Mouse (Mus musculus): ENCODE measurements around the gene Dvl1. TPM values are rescaled to one million over a fixed set of nuclear protein-coding genes. Genes with fewer than 3 reads are reported as not detected.

Dvl1 gene
- total and polyA plus RNA-seq, 2 experiments from 2014 or later: 17.5 to 141 TPM

GRCm38 (mm10) chr4:155837404-155838010 is 9.7 kb upstream of the Dvl1 start:
- 72% methylated on average over 11 of the region's 11 CpGs for WGBS
- no peak for ATAC-seq (ENCODE audit: low FRiP score)
- DNase-seq (ENCODE audit: low spot score): no peak
- TF ChIP-seq CTCF (IDR thresholded peaks at IDR 0.05): no peak
- no peak overlapping the region for H3K9ac ChIP-seq (replicated peaks; ENCODE audit: low read length, poor library complexity, severe bottlenecking)
- peaks cover 7% of the 10 kb centered on the region for H3K27me3 ChIP-seq (ENCODE audit: insufficient read depth, low read length)
- peaks cover 10% of the 10 kb centered on the region; the same call in 1 of the 2 replicates for H3K36me3 ChIP-seq (ENCODE audit: insufficient read depth, low read length)
- no peaks in the 10 kb centered on the region; the same call in 1 of the 2 replicates for H3K4me1 ChIP-seq (ENCODE audit: insufficient read depth, low read length)
- H3K9me3 ChIP-seq (ENCODE audit: low read length): no peaks in the 10 kb centered on the region
- no peak overlapping the region for H3K4me3 ChIP-seq (ENCODE audit: low read depth, low read length)
- H3K27ac ChIP-seq (ENCODE audit: low read depth, low read length): no peak overlapping the region
- H3K4me2 ChIP-seq (ENCODE audit: low read depth, low read length, poor library complexity, severe bottlenecking): no peak overlapping the region

- H3K4me2 ChIP-seq (ENCODE audit: low read depth, low read length, poor library complexity, severe bottlenecking): no peak overlapping the region
- H3K27ac ChIP-seq (ENCODE audit: low read depth, low read length): peak overlapping the region; percentile 43; the same call in 1 of the 2 replicates
- H3K36me3 ChIP-seq (ENCODE audit: insufficient read depth, low read length): peaks cover 7% of the 10 kb centered on the region; the same call in 1 of the 2 replicates
- no peak overlapping the region for H3K9ac ChIP-seq (replicated peaks; ENCODE audit: low read length, poor library complexity, severe bottlenecking)
- H3K4me3 ChIP-seq (ENCODE audit: low read depth, low read length): no peak overlapping the region
- ATAC-seq (ENCODE audit: low FRiP score) (no peak), DNase-seq (ENCODE audit: low spot score) (no peak)
- H3K9me3 ChIP-seq (ENCODE audit: low read length): no peaks in the 10 kb centered on the region
- H3K27me3 ChIP-seq (ENCODE audit: insufficient read depth, low read length): peaks cover 7% of the 10 kb centered on the region
- no peak for TF ChIP-seq CTCF (IDR thresholded peaks at IDR 0.05)
- H3K4me1 ChIP-seq (ENCODE audit: insufficient read depth, low read length): no peaks in the 10 kb centered on the region; the same call in 1 of the 2 replicates
- WGBS: 58% methylated on average over 8 of the region's 8 CpGs
Observed at GRCm38 (mm10) chr4:155838187-155839153, 8.7 kb upstream of the Dvl1 start.

- Histone ChIP-seq H3K4me1 (ENCODE audit: insufficient read depth, low read length) (no peaks in the 10 kb centered on the region; the same call in 1 of the 2 replicates), H3K9ac (replicated peaks; ENCODE audit: low read length, poor library complexity, severe bottlenecking) (peak within 1 kb of the TSS; percentile 24; the same call in 1 of the 2 replicates), H3K9me3 (ENCODE audit: low read length) (no peaks in the 10 kb centered on the region), H3K27ac (ENCODE audit: low read depth, low read length) (peak within 1 kb of the TSS; percentile 43; the same call in 1 of the 2 replicates), H3K27me3 (ENCODE audit: insufficient read depth, low read length) (peaks cover 7% of the 10 kb centered on the region), H3K4me2 (ENCODE audit: low read depth, low read length, poor library complexity, severe bottlenecking) (peak within 1 kb of the TSS; percentile 53), H3K4me3 (ENCODE audit: low read depth, low read length) (peak within 1 kb of the TSS; percentile 30; the same call in 1 of the 2 replicates), H3K36me3 (ENCODE audit: insufficient read depth, low read length) (peaks cover 7% of the 10 kb centered on the region; the same call in 1 of the 2 replicates)
- WGBS: 7% methylated on average over 16 of the region's 16 CpGs
- DNase-seq (ENCODE audit: low spot score): peak; percentile 56
- peak; percentile 42; the same call in 1 of the 2 replicates for ATAC-seq (ENCODE audit: low FRiP score)
- no peak for TF ChIP-seq CTCF (IDR thresholded peaks at IDR 0.05)
Observed at GRCm38 (mm10) chr4:155839483-155839910, 7.7 kb upstream of the Dvl1 start, which contains the start of gene Mxra8. TSS of gene Mxra8 (plus strand) at chr4:155839680.

- DNase-seq (ENCODE audit: low spot score) (no peak), ATAC-seq (ENCODE audit: low FRiP score) (peak; percentile 6; the same call in 1 of the 2 replicates)
- 0 out of 2 replicates have a peak overlapping the region, but pooled peaks have one; percentile 18 for H3K27ac ChIP-seq (ENCODE audit: low read depth, low read length)
- H3K4me3 ChIP-seq (ENCODE audit: low read depth, low read length): peak overlapping the region; percentile 30
- H3K9ac ChIP-seq (replicated peaks; ENCODE audit: low read length, poor library complexity, severe bottlenecking): no peak overlapping the region
- H3K27me3 ChIP-seq (ENCODE audit: insufficient read depth, low read length): peaks cover 7% of the 10 kb centered on the region
- H3K4me2 ChIP-seq (ENCODE audit: low read depth, low read length, poor library complexity, severe bottlenecking): peak overlapping the region; percentile 53
- TF ChIP-seq CTCF (IDR thresholded peaks at IDR 0.05): no peak
- H3K9me3 ChIP-seq (ENCODE audit: low read length): no peaks in the 10 kb centered on the region
- no peaks in the 10 kb centered on the region; the same call in 1 of the 2 replicates for H3K4me1 ChIP-seq (ENCODE audit: insufficient read depth, low read length)
- H3K36me3 ChIP-seq (ENCODE audit: insufficient read depth, low read length): peaks cover under 1% of the 10 kb centered on the region; the same call in 1 of the 2 replicates
- 14% methylated on average over 8 of the region's 8 CpGs for WGBS
Observed at GRCm38 (mm10) chr4:155840076-155841002, 6.9 kb upstream of the Dvl1 start.

- peaks cover 7% of the 10 kb centered on the region for H3K27me3 ChIP-seq (ENCODE audit: insufficient read depth, low read length)
- H3K9me3 ChIP-seq (ENCODE audit: low read length): no peaks in the 10 kb centered on the region
- H3K27ac ChIP-seq (ENCODE audit: low read depth, low read length): no peak overlapping the region
- no peaks in the 10 kb centered on the region for H3K36me3 ChIP-seq (ENCODE audit: insufficient read depth, low read length)
- ATAC-seq (ENCODE audit: low FRiP score) (peak; percentile 53), DNase-seq (ENCODE audit: low spot score) (peak; percentile 40)
- under 1% methylated on average over 32 of the region's 32 CpGs for WGBS
- no peak overlapping the region for H3K9ac ChIP-seq (replicated peaks; ENCODE audit: low read length, poor library complexity, severe bottlenecking)
- H3K4me3 ChIP-seq (ENCODE audit: low read depth, low read length): peak overlapping the region; percentile 30
- peak; percentile 46 for TF ChIP-seq CTCF (IDR thresholded peaks at IDR 0.05)
- no peaks in the 10 kb centered on the region; the same call in 1 of the 2 replicates for H3K4me1 ChIP-seq (ENCODE audit: insufficient read depth, low read length)
- peak overlapping the region; percentile 53 for H3K4me2 ChIP-seq (ENCODE audit: low read depth, low read length, poor library complexity, severe bottlenecking)
Observed at GRCm38 (mm10) chr4:155841003-155841454, 6.2 kb upstream of the Dvl1 start.
